Mouse (Mus musculus) liver (tissue): ENCODE measurements at regions not wholly inside any gene's neighbourhood (a gene's known extent, or its start where the extent isn't known, plus 50 kb on each side); places are given as distances from the start of the nearest gene placed in this dataset.
"Not testable (repeated sequence)": the region's sequence is repeated elsewhere in the genome, so short reads cannot be mapped to it uniquely, and the experiment has no call there.

Experiments used
- DNase-seq: peaks from one replicate; pipeline ENCODE4 v3.0.0-alpha.2; 2020; ENCODE audit warnings: mixed read lengths

DNA sequence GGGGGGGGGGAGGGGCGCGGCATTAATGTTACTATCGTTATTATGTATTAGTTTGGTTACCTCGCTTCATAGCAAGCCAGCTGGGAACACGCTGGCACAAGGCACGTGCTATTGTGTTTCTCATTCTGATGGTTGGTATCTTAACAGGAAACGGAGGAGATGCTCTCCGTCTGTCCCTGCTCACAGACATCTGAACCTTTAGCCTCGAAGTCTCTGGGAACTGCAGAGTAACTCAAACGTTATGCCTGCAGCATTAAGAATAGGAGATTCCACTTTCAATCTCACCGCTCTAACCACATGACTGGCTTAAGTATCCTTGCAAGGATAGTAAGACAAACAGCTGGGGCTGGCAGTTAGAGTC, 80.0 kb downstream of the Nfkbiz start:
- no peak for DNase-seq

GRCm38 (mm10) chr16:55757952-55758706, 80.6 kb downstream of the Nfkbiz start:
- no peak for DNase-seq

GRCm38 (mm10) chr16:55757422-55757815, 81.3 kb downstream of the Nfkbiz start:
- not testable (repeated sequence) for DNase-seq

- no peak for DNase-seq
Observed at GRCm38 (mm10) chr16:55756764-55757421, 81.8 kb downstream of the Nfkbiz start.

GRCm38 (mm10) chr16:55755309-55755832, 83.3 kb downstream of the Nfkbiz start:
- no peak for DNase-seq

DNA sequence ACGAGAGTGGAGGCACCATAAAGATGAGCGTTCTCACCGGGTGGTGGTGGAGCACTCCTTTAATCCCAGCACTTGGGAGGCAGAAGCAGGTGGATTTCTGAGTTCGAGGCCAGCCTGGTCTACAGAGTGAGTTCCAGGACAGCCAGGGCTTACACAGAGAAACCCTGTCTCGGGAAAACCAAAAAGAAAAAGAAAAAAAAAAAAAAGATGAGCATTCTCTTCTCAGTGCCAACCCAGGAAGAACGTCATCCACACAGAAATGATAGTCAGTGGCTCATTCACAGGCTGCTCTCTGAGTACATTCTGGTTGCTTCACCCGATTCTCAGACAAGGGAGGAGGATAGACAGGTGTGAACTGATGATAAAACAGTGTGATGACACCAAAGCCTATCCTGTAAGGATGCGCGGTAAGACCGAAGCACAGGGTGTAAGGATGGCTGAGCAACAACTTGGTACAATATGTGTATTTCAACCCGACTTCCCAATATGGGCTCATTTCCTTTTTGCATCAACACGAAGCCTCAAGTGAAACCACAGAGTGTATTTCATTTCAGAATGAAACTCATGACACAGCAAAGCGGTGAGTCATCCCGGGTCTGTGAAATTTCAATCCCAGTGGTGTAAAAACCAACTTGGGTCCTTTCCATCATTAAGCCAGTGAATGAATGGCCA, 84.5 kb downstream of the Nfkbiz start:
- DNase-seq = no peak

DNA sequence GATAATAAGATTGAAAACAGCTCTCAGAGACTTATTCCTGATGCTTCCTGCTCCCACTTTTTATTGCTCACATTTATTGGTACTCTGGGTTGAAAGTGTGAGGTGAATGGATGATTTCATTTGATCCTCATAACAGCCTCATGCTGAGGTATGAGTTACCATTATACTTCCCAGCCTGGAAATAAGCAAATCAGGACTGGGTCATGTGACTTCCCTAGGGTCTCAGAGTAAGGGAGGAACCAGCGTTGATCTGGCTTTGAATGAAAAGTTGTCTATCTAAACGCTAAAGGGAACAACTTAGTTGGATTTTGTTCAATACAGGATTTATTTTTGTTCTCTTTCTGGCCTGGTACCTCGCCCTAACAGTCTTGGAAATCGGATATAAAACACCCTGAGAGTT, 85.3 kb downstream of the Nfkbiz start:
- no peak for DNase-seq

- DNase-seq = no peak
Observed at GRCm38 (mm10) chr16:55747250-55747649, 91.4 kb downstream of the Nfkbiz start.

DNA sequence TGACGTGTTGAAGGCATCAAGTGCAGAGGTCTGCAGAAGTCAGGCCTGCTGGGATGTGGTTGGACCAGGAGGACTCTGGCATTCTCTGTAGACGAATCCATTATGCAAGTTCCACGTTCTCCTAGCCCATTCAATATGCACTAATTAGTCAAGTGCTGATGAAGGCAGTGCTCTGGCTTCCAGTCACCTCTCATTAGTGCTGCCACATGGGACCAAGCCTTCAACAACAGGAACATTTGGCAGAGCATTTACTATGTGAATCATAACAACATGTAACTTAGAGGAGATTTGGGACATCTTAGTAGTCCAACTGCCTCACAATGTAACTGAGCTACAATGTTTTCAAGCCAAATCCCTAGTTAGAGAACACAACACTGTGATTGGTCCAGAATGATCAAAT, 92.5 kb downstream of the Nfkbiz start:
- no peak for DNase-seq

- DNase-seq = no peak
Observed at GRCm38 (mm10) chr16:55745094-55745493, 93.6 kb downstream of the Nfkbiz start.

DNA sequence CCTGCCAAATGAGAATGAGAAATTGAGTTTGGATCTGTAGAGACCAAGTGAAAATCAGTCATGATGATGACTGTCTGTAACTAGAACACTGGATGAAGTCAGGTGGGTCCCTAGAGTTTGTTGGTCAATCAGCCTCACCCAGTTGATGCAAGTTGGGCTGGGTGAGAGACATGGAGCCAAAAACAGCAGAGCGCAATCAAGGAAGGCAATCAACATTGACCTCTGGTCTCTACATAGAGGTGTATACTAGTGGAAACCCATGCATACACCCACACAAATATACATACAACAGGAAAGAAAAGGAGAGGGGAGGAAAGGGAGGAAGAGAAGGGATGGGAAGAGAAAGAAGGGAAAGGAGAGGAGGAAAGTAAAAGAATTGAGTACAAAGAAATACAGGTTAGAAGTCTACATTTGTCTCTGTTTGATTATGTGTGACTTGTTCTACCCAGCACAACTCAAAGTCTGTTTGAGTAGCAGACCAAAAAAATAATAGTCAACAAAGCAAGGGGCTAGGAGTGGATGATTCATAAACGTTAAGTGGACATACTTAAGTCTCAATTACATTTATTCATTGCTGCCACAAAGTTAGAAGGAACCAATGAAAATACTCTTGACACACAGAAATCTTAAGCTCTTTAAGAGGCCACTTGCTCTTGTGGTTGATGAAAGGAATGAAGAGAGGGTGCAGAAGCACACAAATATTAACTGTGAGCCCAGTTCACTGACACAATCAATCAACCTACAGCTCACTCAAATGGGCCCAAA, 97.4 kb downstream of the Nfkbiz start:
- DNase-seq = no peak

GRCm38 (mm10) chr16:55738741-55739140, 100.0 kb downstream of the Nfkbiz start:
- no peak for DNase-seq

DNA sequence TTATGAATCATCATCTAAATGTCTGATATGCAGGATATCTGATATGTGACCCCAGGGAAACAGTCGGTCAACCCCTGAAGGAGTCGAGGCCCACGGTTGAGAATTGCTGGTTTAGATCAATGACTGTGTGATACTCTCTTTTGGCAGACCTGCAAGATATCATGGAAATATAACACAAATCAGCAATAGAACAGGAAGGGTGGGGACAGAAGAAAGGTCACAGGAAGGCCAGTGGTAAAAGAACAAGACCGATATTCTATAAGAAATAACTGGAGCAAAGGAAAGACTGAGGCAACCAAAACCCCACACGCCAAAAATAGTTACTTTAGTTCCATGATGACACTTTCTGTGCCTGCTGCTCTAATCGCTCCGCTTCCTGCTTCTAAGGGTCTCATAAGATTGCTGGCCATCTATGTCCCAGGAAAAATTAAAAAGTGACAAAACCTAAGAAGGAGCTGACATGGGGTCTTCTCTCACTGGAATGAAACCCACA, 103.2 kb downstream of the Nfkbiz start:
- DNase-seq = no peak

GRCm38 (mm10) chr16:55734301-55734700, 104.4 kb downstream of the Nfkbiz start:
- DNase-seq = no peak

DNA sequence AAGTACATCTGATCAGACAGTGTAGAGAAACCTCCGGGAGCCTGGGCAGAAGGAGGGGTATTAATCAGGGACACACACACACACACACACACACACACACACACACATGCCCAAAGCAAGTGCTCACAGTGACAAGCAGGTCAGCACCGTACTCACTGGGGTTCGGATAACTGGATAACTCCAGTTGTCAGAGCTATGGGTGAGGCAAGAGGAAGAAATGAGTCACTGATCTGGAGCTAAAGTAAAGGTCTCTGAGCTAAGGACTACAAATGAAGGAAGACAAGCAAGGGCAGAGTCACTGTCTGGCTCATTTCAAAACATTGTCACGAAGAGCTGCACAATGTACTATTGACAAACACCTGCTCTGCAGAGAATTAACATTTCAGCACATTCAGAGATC, 104.9 kb downstream of the Nfkbiz start:
- no peak for DNase-seq

GRCm38 (mm10) chr16:55731003-55731402, 107.7 kb downstream of the Nfkbiz start:
- DNase-seq = no peak

GRCm38 (mm10) chr16:55726538-55726937, 112.2 kb downstream of the Nfkbiz start:
- no peak for DNase-seq

GRCm38 (mm10) chr16:55720430-55720829, 118.3 kb downstream of the Nfkbiz start:
- no peak for DNase-seq

GRCm38 (mm10) chr16:55710017-55710416, 128.7 kb downstream of the Nfkbiz start:
- DNase-seq = no peak

- DNase-seq = no peak
Observed at GRCm38 (mm10) chr16:55706502-55706901, 132.2 kb downstream of the Nfkbiz start.

DNA sequence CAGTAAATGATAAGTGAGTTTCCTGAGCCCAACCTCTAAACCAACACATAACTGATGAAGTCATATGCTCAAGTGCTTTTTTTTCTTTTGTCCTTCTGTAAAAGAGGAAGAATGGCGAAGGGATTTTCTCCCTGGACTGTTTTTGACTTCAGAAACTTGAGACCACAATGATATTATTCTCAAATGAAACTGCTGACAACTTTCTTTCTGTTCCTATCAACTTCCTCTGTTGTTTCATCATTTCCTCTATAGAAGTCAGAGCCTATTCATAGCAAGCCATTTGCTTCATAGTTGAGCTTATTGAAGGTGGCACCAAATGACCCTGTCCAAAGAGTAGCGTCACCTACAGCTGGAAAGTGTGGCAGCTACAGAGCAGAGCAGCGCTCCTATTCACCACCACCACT, 140.2 kb downstream of the Nfkbiz start:
- no peak for DNase-seq

GRCm38 (mm10) chr16:55691069-55691468, 147.6 kb downstream of the Nfkbiz start:
- no peak for DNase-seq

DNA sequence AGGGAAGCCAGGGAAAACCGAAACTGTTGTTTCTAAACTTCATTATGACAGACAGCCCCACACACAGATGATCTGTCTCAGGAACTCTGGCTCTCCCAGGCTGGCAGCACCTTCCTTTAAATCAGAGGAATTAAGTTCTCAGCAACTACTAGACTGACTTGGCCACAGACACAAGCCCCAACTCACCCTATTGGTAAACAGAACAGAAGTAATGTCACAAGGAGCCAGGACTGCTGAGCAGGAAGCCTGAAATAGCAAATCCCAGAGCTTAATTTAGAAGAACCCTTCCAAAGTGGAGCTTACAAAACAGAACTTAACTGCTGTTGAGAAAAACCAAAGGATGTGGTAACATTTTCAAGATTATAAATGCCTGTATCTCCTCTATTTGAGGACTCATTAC, 174.8 kb downstream of the Nfkbiz start:
- no peak for DNase-seq
